Mouse (Mus musculus) cerebellum, adult (tissue): ENCODE results near the gene St7.
A peak's percentile ranks its signal among the peaks of the same experiment; 100 is the strongest.
"Not testable (repeated sequence)": the region's sequence is repeated elsewhere in the genome, so short reads cannot be mapped to it uniquely, and the experiment has no call there.

Experiments
- ATAC-seq: cut with Nextera tagmentation; 2 replicates; pipeline ENCODE4 v1.9.2; 2017; ENCODE audit warnings: mild to moderate bottlenecking, moderate library complexity, mixed read lengths; ENCODE audit not compliant: insufficient number of reproducible peaks, low FRiP score, low TSS enrichment

Gene St7

GRCm38 (mm10) chr6:17692647-17693046 is at the start of gene St7:
St7 (plus strand) TSS chr6:17692933.
- no peak for ATAC-seq

- ATAC-seq, result no peak
These were observed 46.6 kb upstream of the St7 start for GRCm38 (mm10) chr6:17646107-17646506.

- ATAC-seq, result no peak
These were observed 40.6 kb upstream of the St7 start for GRCm38 (mm10) chr6:17652132-17652531.

- ATAC-seq, result no peak
These were observed 37.7 kb upstream of the St7 start for GRCm38 (mm10) chr6:17655080-17655479.

- peak; percentile 98 for ATAC-seq
These were observed 35.4 kb upstream of the St7 start for GRCm38 (mm10) chr6:17657308-17657707.

- no peak for ATAC-seq
These were observed 27.4 kb upstream of the St7 start for GRCm38 (mm10) chr6:17665348-17665747.

GRCm38 (mm10) chr6:17666024-17666423 is 26.7 kb upstream of the St7 start:
- no peak for ATAC-seq

- no peak for ATAC-seq
These were observed 24.9 kb upstream of the St7 start for GRCm38 (mm10) chr6:17667813-17668212.

GRCm38 (mm10) chr6:17668334-17668733 is 24.4 kb upstream of the St7 start:
- ATAC-seq, result no peak

GRCm38 (mm10) chr6:17669826-17670225 is 22.9 kb upstream of the St7 start:
- ATAC-seq, result no peak

GRCm38 (mm10) chr6:17675019-17675756 is 17.5 kb upstream of the St7 start:
- peak; percentile 74 for ATAC-seq

- ATAC-seq, result no peak
These were observed 15.7 kb upstream of the St7 start for GRCm38 (mm10) chr6:17677008-17677407.

- ATAC-seq, result no peak
These were observed 12.3 kb upstream of the St7 start for GRCm38 (mm10) chr6:17680266-17680925.

- no peak for ATAC-seq
These were observed 10.9 kb upstream of the St7 start for GRCm38 (mm10) chr6:17681810-17682209.

GRCm38 (mm10) chr6:17688676-17689075 is 4.1 kb upstream of the St7 start:
- ATAC-seq, result no peak

- peak; percentile 71 for ATAC-seq
These were observed 1.2 kb downstream of the St7 start for GRCm38 (mm10) chr6:17693726-17694549.

GRCm38 (mm10) chr6:17694550-17694951 is 1.8 kb downstream of the St7 start:
- ATAC-seq, result peak; percentile 90

GRCm38 (mm10) chr6:17696321-17696734 is 3.6 kb downstream of the St7 start:
- no peak for ATAC-seq

- no peak for ATAC-seq
These were observed 8.3 kb downstream of the St7 start for GRCm38 (mm10) chr6:17700936-17701612.

- not testable (repeated sequence) for ATAC-seq
These were observed 11.3 kb downstream of the St7 start for GRCm38 (mm10) chr6:17704038-17704437.
